Mouse (Mus musculus): ENCODE data around the gene Cmah. TPM values are rescaled to one million over a fixed set of nuclear protein-coding genes. Genes with fewer than 3 reads are reported as not detected.

The Cmah gene
- polyA plus RNA-seq, 1 experiment from 2014 or later: 0.23 TPM

- H3K27me3 ChIP-seq (replicated peaks; ENCODE audit: control insufficient read depth, insufficient read depth, low read length): no peaks in the 10 kb centered on the region
- no peaks in the 10 kb centered on the region for H3K4me1 ChIP-seq (replicated peaks; ENCODE audit: control insufficient read depth, insufficient read depth, low read length)
- DNase-seq (ENCODE audit: low spot score) (no peak), ATAC-seq (replicated peaks; ENCODE audit: low FRiP score, low TSS enrichment, low read depth) (no peak)
- no peak overlapping the region for H3K4me2 ChIP-seq (ENCODE audit: low read length)
- H3K36me3 ChIP-seq (ENCODE audit: control insufficient read depth, insufficient read depth, low read length): no peaks in the 10 kb centered on the region
- no peak overlapping the region for H3K9ac ChIP-seq (ENCODE audit: low read length)
- WGBS: 73% methylated on average over 7 of the region's 7 CpGs
- H3K4me3 ChIP-seq (ENCODE audit: low read depth, low read length): no peak overlapping the region
- no peak overlapping the region for H3K27ac ChIP-seq (ENCODE audit: low read depth)
- H3K9me3 ChIP-seq (ENCODE audit: control insufficient read depth, low read length): no peaks in the 10 kb centered on the region
Observed at GRCm38 (mm10) chr13:24463767-24464166, 136.6 kb downstream of the Cmah start.

- Histone ChIP-seq H3K27ac (ENCODE audit: low read depth) (no peak overlapping the region), H3K4me2 (ENCODE audit: low read length) (no peak overlapping the region), H3K4me1 (replicated peaks; ENCODE audit: control insufficient read depth, insufficient read depth, low read length) (no peaks in the 10 kb centered on the region), H3K4me3 (ENCODE audit: low read depth, low read length) (no peak overlapping the region), H3K9me3 (ENCODE audit: control insufficient read depth, low read length) (no peaks in the 10 kb centered on the region), H3K9ac (ENCODE audit: low read length) (no peak overlapping the region), H3K27me3 (replicated peaks; ENCODE audit: control insufficient read depth, insufficient read depth, low read length) (no peaks in the 10 kb centered on the region), H3K36me3 (ENCODE audit: control insufficient read depth, insufficient read depth, low read length) (no peaks in the 10 kb centered on the region)
- ATAC-seq (replicated peaks; ENCODE audit: low FRiP score, low TSS enrichment, low read depth): no peak
- WGBS: 91% methylated on average over 9 of the region's 9 CpGs
- no peak for DNase-seq (ENCODE audit: low spot score)
Observed at GRCm38 (mm10) chr13:24466027-24466426, 138.8 kb downstream of the Cmah start.

- ATAC-seq (replicated peaks; ENCODE audit: low FRiP score, low TSS enrichment, low read depth) (no peak), DNase-seq (ENCODE audit: low spot score) (no peak)
- H3K4me2 ChIP-seq (ENCODE audit: low read length): no peak overlapping the region
- no peak overlapping the region for H3K4me3 ChIP-seq (ENCODE audit: low read depth, low read length)
- H3K9me3 ChIP-seq (ENCODE audit: control insufficient read depth, low read length): no peaks in the 10 kb centered on the region
- no peaks in the 10 kb centered on the region for H3K4me1 ChIP-seq (replicated peaks; ENCODE audit: control insufficient read depth, insufficient read depth, low read length)
- H3K36me3 ChIP-seq (ENCODE audit: control insufficient read depth, insufficient read depth, low read length): no peaks in the 10 kb centered on the region
- no peak overlapping the region for H3K9ac ChIP-seq (ENCODE audit: low read length)
- H3K27ac ChIP-seq (ENCODE audit: low read depth): no peak overlapping the region
- 73% methylated on average over 4 of the region's 4 CpGs for WGBS
- H3K27me3 ChIP-seq (replicated peaks; ENCODE audit: control insufficient read depth, insufficient read depth, low read length): no peaks in the 10 kb centered on the region
Observed at GRCm38 (mm10) chr13:24467806-24468205, 140.6 kb downstream of the Cmah start.

GRCm38 (mm10) chr13:24477564-24477963, 150.4 kb downstream of the Cmah start:
- no peak overlapping the region for H3K4me2 ChIP-seq (ENCODE audit: low read length)
- ATAC-seq (replicated peaks; ENCODE audit: low FRiP score, low TSS enrichment, low read depth): no peak
- H3K36me3 ChIP-seq (ENCODE audit: control insufficient read depth, insufficient read depth, low read length): no peaks in the 10 kb centered on the region
- DNase-seq (ENCODE audit: low spot score): no peak
- H3K4me1 ChIP-seq (replicated peaks; ENCODE audit: control insufficient read depth, insufficient read depth, low read length): no peaks in the 10 kb centered on the region
- no peak overlapping the region for H3K27ac ChIP-seq (ENCODE audit: low read depth)
- WGBS: 62% methylated on average over 5 of the region's 5 CpGs
- H3K4me3 ChIP-seq (ENCODE audit: low read depth, low read length): no peak overlapping the region
- H3K9me3 ChIP-seq (ENCODE audit: control insufficient read depth, low read length): no peaks in the 10 kb centered on the region
- no peak overlapping the region for H3K9ac ChIP-seq (ENCODE audit: low read length)
- no peaks in the 10 kb centered on the region for H3K27me3 ChIP-seq (replicated peaks; ENCODE audit: control insufficient read depth, insufficient read depth, low read length)

GRCm38 (mm10) chr13:24479516-24479915, 152.3 kb downstream of the Cmah start:
- no peak overlapping the region for H3K4me3 ChIP-seq (ENCODE audit: low read depth, low read length)
- H3K27ac ChIP-seq (ENCODE audit: low read depth): no peak overlapping the region
- H3K4me1 ChIP-seq (replicated peaks; ENCODE audit: control insufficient read depth, insufficient read depth, low read length): no peaks in the 10 kb centered on the region
- 93% methylated on average over 2 of the region's 2 CpGs for WGBS
- no peak overlapping the region for H3K9ac ChIP-seq (ENCODE audit: low read length)
- no peaks in the 10 kb centered on the region for H3K36me3 ChIP-seq (ENCODE audit: control insufficient read depth, insufficient read depth, low read length)
- no peak overlapping the region for H3K4me2 ChIP-seq (ENCODE audit: low read length)
- H3K27me3 ChIP-seq (replicated peaks; ENCODE audit: control insufficient read depth, insufficient read depth, low read length): no peaks in the 10 kb centered on the region
- no peaks in the 10 kb centered on the region for H3K9me3 ChIP-seq (ENCODE audit: control insufficient read depth, low read length)
- ATAC-seq (replicated peaks; ENCODE audit: low FRiP score, low TSS enrichment, low read depth) (no peak), DNase-seq (ENCODE audit: low spot score) (no peak)

GRCm38 (mm10) chr13:24480824-24481223, 153.6 kb downstream of the Cmah start:
- ATAC-seq (replicated peaks; ENCODE audit: low FRiP score, low TSS enrichment, low read depth): no peak
- Histone ChIP-seq H3K36me3 (ENCODE audit: control insufficient read depth, insufficient read depth, low read length) (no peaks in the 10 kb centered on the region), H3K4me3 (ENCODE audit: low read depth, low read length) (no peak overlapping the region), H3K27me3 (replicated peaks; ENCODE audit: control insufficient read depth, insufficient read depth, low read length) (no peaks in the 10 kb centered on the region), H3K9me3 (ENCODE audit: control insufficient read depth, low read length) (no peaks in the 10 kb centered on the region), H3K9ac (ENCODE audit: low read length) (no peak overlapping the region), H3K4me1 (replicated peaks; ENCODE audit: control insufficient read depth, insufficient read depth, low read length) (no peaks in the 10 kb centered on the region), H3K27ac (ENCODE audit: low read depth) (no peak overlapping the region), H3K4me2 (ENCODE audit: low read length) (no peak overlapping the region)
- no peak for DNase-seq (ENCODE audit: low spot score)
- WGBS: 64% methylated on average over 6 of the region's 6 CpGs

- Histone ChIP-seq H3K27me3 (replicated peaks; ENCODE audit: control insufficient read depth, insufficient read depth, low read length) (no peaks in the 10 kb centered on the region), H3K27ac (ENCODE audit: low read depth) (no peak overlapping the region), H3K36me3 (ENCODE audit: control insufficient read depth, insufficient read depth, low read length) (no peaks in the 10 kb centered on the region), H3K9ac (ENCODE audit: low read length) (no peak overlapping the region), H3K9me3 (ENCODE audit: control insufficient read depth, low read length) (no peaks in the 10 kb centered on the region), H3K4me2 (ENCODE audit: low read length) (no peak overlapping the region), H3K4me1 (replicated peaks; ENCODE audit: control insufficient read depth, insufficient read depth, low read length) (no peaks in the 10 kb centered on the region), H3K4me3 (ENCODE audit: low read depth, low read length) (no peak overlapping the region)
- ATAC-seq (replicated peaks; ENCODE audit: low FRiP score, low TSS enrichment, low read depth): 0 out of 2 replicates have a peak, but pooled peaks have one; percentile 32
- WGBS: 59% methylated on average over 10 of the region's 10 CpGs
- DNase-seq (ENCODE audit: low spot score): peak; percentile 54
Observed at GRCm38 (mm10) chr13:24481615-24482295, 154.6 kb downstream of the Cmah start.

GRCm38 (mm10) chr13:24483691-24484090, 156.5 kb downstream of the Cmah start:
- DNase-seq (ENCODE audit: low spot score) (no peak), ATAC-seq (replicated peaks; ENCODE audit: low FRiP score, low TSS enrichment, low read depth) (no peak)
- no peaks in the 10 kb centered on the region for H3K27me3 ChIP-seq (replicated peaks; ENCODE audit: control insufficient read depth, insufficient read depth, low read length)
- H3K4me2 ChIP-seq (ENCODE audit: low read length): no peak overlapping the region
- no peak overlapping the region for H3K9ac ChIP-seq (ENCODE audit: low read length)
- no peak overlapping the region for H3K4me3 ChIP-seq (ENCODE audit: low read depth, low read length)
- H3K4me1 ChIP-seq (replicated peaks; ENCODE audit: control insufficient read depth, insufficient read depth, low read length): no peaks in the 10 kb centered on the region
- H3K9me3 ChIP-seq (ENCODE audit: control insufficient read depth, low read length): no peaks in the 10 kb centered on the region
- 88% methylated on average over 3 of the region's 3 CpGs for WGBS
- no peaks in the 10 kb centered on the region for H3K36me3 ChIP-seq (ENCODE audit: control insufficient read depth, insufficient read depth, low read length)
- no peak overlapping the region for H3K27ac ChIP-seq (ENCODE audit: low read depth)

GRCm38 (mm10) chr13:24484811-24485210, 157.6 kb downstream of the Cmah start:
- ATAC-seq (replicated peaks; ENCODE audit: low FRiP score, low TSS enrichment, low read depth) (no peak), DNase-seq (ENCODE audit: low spot score) (no peak)
- no peak overlapping the region for H3K4me3 ChIP-seq (ENCODE audit: low read depth, low read length)
- no peak overlapping the region for H3K4me2 ChIP-seq (ENCODE audit: low read length)
- 82% methylated on average over 3 of the region's 3 CpGs for WGBS
- no peak overlapping the region for H3K27ac ChIP-seq (ENCODE audit: low read depth)
- H3K4me1 ChIP-seq (replicated peaks; ENCODE audit: control insufficient read depth, insufficient read depth, low read length): no peaks in the 10 kb centered on the region
- no peak overlapping the region for H3K9ac ChIP-seq (ENCODE audit: low read length)
- no peaks in the 10 kb centered on the region for H3K36me3 ChIP-seq (ENCODE audit: control insufficient read depth, insufficient read depth, low read length)
- no peaks in the 10 kb centered on the region for H3K9me3 ChIP-seq (ENCODE audit: control insufficient read depth, low read length)
- H3K27me3 ChIP-seq (replicated peaks; ENCODE audit: control insufficient read depth, insufficient read depth, low read length): no peaks in the 10 kb centered on the region
